Mouse (Mus musculus) midbrain, embryonic 11.5 days (tissue): ENCODE results near the gene Nckipsd. TPM values are rescaled to one million over a fixed set of nuclear protein-coding genes. Genes with fewer than 3 reads are reported as not detected.
A peak's percentile ranks its signal among the peaks of the same experiment; 100 is the strongest.

ENCODE experiments used
- ATAC-seq: fragments of 200-750 bp; cut with Nextera tagmentation; 2 replicates; pipeline ENCODE4 v1.8.0; 2017; ENCODE audit warnings: moderate TSS enrichment, moderate library complexity; ENCODE audit not compliant: low FRiP score
- DNase-seq: peaks from one replicate; pipeline ENCODE4 v3.0.0; 2015; ENCODE audit warnings: low spot score; ENCODE audit errors: missing footprints
- H3K27ac ChIP-seq: fragments of 300-500 bp; sonication (generic); 2 replicates; pipeline ENCODE4 v1.5.1; 2014; ENCODE audit warnings: low read depth, low read length
- H3K27me3 ChIP-seq: fragments of 300-500 bp; sonication (generic); 2 replicates; pipeline ENCODE4 v1.6.1; 2014; ENCODE audit warnings: mild to moderate bottlenecking, low read length, moderate library complexity, mixed read lengths; ENCODE audit not compliant: control insufficient read depth, insufficient read depth
- H3K36me3 ChIP-seq: fragments of 300-500 bp; sonication (generic); 2 replicates; pipeline ENCODE4 v1.6.1; 2014; ENCODE audit warnings: mild to moderate bottlenecking, low read length, moderate library complexity, mixed read lengths; ENCODE audit not compliant: control insufficient read depth, insufficient read depth
- H3K4me1 ChIP-seq: fragments of 300-500 bp; sonication (generic); 2 replicates; pipeline ENCODE4 v1.6.1; 2014; ENCODE audit warnings: low read length; ENCODE audit not compliant: control insufficient read depth, insufficient read depth
- H3K4me2 ChIP-seq: fragments of 300-500 bp; sonication (generic); 2 replicates; pipeline ENCODE4 v1.6.1; 2014; ENCODE audit warnings: mild to moderate bottlenecking, moderate library complexity
- H3K4me3 ChIP-seq: fragments of 300-500 bp; sonication (generic); 2 replicates; pipeline ENCODE4 v1.5.1; 2014; ENCODE audit warnings: low read depth, low read length
- H3K9ac ChIP-seq: fragments of 300-500 bp; sonication (generic); 2 replicates; pipeline ENCODE4 v1.6.1; 2014; ENCODE audit warnings: low read length
- H3K9me3 ChIP-seq: fragments of 300-500 bp; sonication (generic); 2 replicates; pipeline ENCODE4 v1.6.1; 2016; ENCODE audit warnings: low read length; ENCODE audit not compliant: control insufficient read depth
- WGBS: fragments of 180-500 bp; shearing (Covaris S2); extraction: QIAGEN DNeasy Blood & Tissue Kit; methylation state at CpG from one replicate; pipeline ENCODE4 v1.1.7; 2014; 5-methylcytosine and 5-hydroxymethylcytosine counted together
- polyA plus RNA-seq: library from polyadenylated mRNA; unstranded; fragments of >200 nt; fragmentation: Nextera tagmentation; extraction: Ambion mirVana; gene quantifications from 2 replicates; pipeline ENCODE4 v1.2.1, GENCODE M21; 2014

The Nckipsd gene
- polyA plus RNA-seq, 1 experiment from 2014 or later: 8.3 TPM

DNA sequence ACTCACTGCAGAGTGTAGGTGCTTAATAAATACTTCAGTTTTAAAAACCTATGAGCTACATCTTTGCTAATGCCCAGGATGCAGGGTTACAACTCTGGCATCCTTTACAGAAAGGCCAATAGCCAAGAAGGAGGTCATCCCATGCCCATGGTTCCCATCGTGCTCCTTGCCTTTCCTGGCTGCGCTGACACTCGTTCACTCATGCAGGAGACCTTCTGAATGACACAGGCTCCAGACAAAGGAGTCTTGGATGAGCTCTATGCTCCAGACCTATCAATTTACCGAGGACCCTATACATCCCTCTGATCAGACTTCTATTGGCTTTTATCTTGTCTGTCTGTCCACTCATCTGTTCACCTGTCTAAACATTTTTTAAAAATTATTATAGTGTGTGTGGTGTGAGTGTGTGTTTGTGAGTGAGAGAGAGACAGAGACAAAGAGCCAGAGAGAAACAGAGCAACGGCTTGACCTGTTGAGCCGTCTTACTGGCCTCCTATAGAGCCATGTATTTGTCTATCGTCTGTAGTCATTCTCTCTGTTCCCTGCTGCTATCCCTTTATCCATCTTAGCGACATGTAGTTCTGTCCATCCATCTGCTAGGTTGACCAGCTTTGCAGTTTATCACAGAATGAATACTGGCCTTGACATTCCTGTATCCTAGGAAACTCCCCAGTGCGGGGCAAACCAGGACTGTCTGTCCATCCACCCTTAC is 25.2 kb upstream of the Nckipsd start:
- 19% methylated on average over 9 of the region's 9 CpGs for WGBS
- no peaks in the 10 kb centered on the region for H3K9me3 ChIP-seq
- peak; percentile 88 for DNase-seq

DNA sequence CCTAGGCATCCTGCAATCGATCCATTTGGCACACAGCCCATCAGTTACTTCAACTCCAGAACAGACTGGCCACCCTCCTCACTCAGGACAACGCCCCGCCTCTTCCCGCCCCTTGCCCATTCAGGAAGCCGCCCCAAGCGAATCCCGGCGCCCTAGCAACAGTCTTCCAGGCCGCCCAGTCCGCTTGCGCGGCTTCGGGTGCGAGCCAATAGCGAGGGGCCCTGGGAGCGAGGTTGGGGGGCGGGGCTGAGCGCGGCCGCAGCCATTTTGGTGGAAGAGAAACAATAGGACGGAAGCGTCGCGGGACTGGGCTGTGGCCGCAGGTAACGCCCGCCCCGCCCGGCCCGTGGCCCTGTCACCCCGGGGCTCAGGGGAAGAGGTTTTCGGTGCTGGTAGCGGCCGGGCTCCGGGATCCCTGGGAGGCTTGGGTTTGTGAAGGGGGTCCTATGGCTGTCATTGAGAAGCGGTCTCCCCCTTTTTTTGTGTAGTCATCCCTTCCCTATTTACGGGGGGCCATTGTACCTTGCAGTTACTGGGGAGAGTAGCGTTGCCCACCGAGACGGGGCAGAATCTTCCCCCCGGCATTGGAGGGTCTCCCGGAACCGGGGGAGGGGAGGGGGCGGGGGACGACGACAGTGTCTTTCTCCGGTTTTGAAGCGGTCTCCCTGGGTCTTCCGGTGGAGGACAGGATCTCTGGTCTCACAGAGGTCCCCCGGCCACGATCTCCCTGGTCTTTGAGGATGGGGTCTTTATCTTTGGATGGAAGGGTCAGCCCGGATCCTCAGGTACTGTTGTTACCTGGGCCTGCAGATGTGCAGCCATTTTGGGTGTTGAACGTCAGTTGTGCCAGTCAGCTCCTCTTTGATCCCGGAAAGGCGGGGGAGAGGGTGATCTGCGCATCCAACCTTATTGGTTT is 24.4 kb upstream of the Nckipsd start, which contains the start of gene Ip6k2:
Gene Ip6k2, plus strand, starts transcription at position 249 of the 916 bp plus-strand sequence.
- Histone ChIP-seq H3K27me3 (no peaks in the 10 kb centered on the region), H3K4me2 (peak within 1 kb of the TSS; percentile 55), H3K27ac (peak within 1 kb of the TSS; percentile 92), H3K4me1 (peaks cover 40% of the 10 kb centered on the region), H3K9ac (peak within 1 kb of the TSS; percentile 98), H3K9me3 (no peaks in the 10 kb centered on the region), H3K4me3 (peak within 1 kb of the TSS; percentile 93), H3K36me3 (no peaks in the 10 kb centered on the region)
- WGBS: under 1% methylated on average over 55 of the region's 56 CpGs
- DNase-seq (peak; percentile 99), ATAC-seq (peak; percentile 98)

More for the DNA sequence above, 25.2 kb upstream of the Nckipsd start:
- no peaks in the 10 kb centered on the region for H3K27me3 ChIP-seq
- H3K36me3 ChIP-seq: no peaks in the 10 kb centered on the region
- no peak for ATAC-seq
- H3K27ac ChIP-seq: peak overlapping the region; percentile 73
- H3K4me3 ChIP-seq: peak overlapping the region; percentile 93
- H3K4me1 ChIP-seq: peaks cover 34% of the 10 kb centered on the region
- H3K4me2 ChIP-seq: peak overlapping the region; percentile 55
- H3K9ac ChIP-seq: peak overlapping the region; percentile 98

DNA sequence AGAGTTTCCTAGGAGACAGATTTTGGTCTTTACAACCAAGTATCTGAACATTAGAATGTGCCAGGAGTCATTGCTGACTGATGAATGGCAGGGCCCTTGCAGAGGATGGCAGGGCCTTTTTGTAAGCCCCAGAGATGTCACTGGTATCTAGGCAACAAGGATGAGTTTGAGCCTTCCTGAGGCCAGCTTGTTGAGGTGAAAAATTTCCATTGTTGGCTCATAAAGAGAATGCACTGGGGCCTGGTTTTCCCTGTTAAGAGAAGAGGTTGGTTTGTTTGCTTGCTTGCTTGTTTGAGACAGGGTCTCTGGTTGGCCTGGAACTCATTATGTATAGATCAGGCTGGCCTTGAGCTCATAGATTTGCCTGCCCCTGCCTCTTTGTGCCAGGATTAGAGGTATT is 22.8 kb upstream of the Nckipsd start:
- ATAC-seq: no peak

DNA sequence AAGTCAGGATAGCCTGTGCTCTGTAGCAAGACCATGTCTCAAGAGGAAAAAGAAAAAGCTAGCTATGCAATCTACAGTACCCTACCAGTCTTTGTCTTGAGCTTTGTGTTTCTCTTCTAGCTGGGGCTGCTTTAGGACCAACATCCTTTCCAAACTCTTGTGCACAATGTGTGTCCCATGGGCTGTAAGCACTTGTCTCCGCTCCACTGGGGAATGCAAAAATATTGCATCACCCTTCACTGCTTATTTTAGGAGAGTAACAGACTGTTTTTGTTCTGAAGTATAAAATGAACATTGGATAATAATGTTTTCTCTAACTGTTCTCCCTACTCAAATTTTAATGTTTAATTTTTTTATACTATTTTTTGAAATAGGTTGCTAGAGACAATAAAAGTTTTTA is 21.7 kb upstream of the Nckipsd start:
- Histone ChIP-seq H3K9me3 (no peaks in the 10 kb centered on the region), H3K4me1 (peaks cover 41% of the 10 kb centered on the region), H3K36me3 (no peaks in the 10 kb centered on the region), H3K4me3 (no peak overlapping the region), H3K4me2 (peak overlapping the region; percentile 46), H3K9ac (no peak overlapping the region), H3K27me3 (no peaks in the 10 kb centered on the region), H3K27ac (no peak overlapping the region)
- ATAC-seq (no peak), DNase-seq (no peak)
- WGBS: 96% methylated on average over 1 of the region's 1 CpGs

More for the DNA sequence above, 22.8 kb upstream of the Nckipsd start:
- Histone ChIP-seq H3K4me2 (peak overlapping the region; percentile 46), H3K4me1 (peaks cover 41% of the 10 kb centered on the region), H3K4me3 (peak overlapping the region; percentile 93), H3K9me3 (no peaks in the 10 kb centered on the region), H3K27me3 (no peaks in the 10 kb centered on the region), H3K27ac (no peak overlapping the region), H3K36me3 (no peaks in the 10 kb centered on the region), H3K9ac (peak overlapping the region; percentile 32; the same call in 1 of the 2 replicates)
- peak; percentile 92 for DNase-seq

DNA sequence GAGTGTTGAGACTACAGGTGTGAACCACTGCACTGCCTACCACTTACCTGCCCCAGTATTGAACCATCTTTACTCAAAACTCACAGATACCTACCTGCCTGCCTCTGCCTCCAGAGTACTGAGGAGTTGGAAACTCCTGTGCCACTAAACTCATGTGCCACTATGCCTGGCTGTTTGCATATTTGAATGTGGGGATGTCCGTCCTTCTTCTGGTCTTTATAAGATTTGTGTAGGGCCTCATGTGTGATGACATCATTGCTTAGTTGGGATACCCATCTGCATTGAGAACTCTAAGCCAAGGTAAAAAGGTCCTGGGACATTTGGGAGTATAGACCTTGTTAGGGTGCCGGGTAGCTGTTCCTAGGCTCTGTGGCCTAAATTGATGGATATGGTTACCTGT is 21.1 kb upstream of the Nckipsd start:
- Histone ChIP-seq H3K4me2 (no peak overlapping the region), H3K4me1 (peaks cover 43% of the 10 kb centered on the region), H3K36me3 (no peaks in the 10 kb centered on the region), H3K4me3 (no peak overlapping the region), H3K9ac (no peak overlapping the region), H3K27ac (no peak overlapping the region), H3K27me3 (no peaks in the 10 kb centered on the region), H3K9me3 (no peaks in the 10 kb centered on the region)
- no peak for ATAC-seq
- no peak for DNase-seq
- 93% methylated on average over 2 of the region's 2 CpGs for WGBS

DNA sequence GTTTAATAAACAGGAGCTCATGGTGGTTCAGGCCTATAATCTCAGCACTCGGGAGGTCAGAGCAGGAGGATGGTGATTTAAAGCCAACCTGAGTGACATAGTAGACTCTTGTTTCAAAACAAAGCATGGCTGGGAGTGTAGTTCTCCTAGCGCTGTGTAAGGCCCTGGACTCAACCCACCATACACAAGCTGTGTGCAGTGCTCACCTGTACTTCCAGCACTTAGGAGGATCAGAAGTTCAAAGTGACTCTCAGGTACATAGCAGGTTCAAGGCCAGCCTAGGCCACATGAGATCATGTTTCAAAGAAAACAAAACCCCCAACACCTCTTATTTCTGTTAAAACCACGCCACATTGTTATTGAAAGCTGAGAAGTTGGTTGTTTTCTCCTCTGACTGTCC is 19.5 kb upstream of the Nckipsd start:
- Histone ChIP-seq H3K36me3 (no peaks in the 10 kb centered on the region), H3K4me2 (no peak overlapping the region), H3K4me1 (peaks cover 39% of the 10 kb centered on the region), H3K27ac (no peak overlapping the region), H3K4me3 (no peak overlapping the region), H3K27me3 (no peaks in the 10 kb centered on the region), H3K9ac (no peak overlapping the region), H3K9me3 (no peaks in the 10 kb centered on the region)
- DNase-seq (no peak), ATAC-seq (no peak)
- WGBS: 78% methylated on average over 3 of the region's 3 CpGs

DNA sequence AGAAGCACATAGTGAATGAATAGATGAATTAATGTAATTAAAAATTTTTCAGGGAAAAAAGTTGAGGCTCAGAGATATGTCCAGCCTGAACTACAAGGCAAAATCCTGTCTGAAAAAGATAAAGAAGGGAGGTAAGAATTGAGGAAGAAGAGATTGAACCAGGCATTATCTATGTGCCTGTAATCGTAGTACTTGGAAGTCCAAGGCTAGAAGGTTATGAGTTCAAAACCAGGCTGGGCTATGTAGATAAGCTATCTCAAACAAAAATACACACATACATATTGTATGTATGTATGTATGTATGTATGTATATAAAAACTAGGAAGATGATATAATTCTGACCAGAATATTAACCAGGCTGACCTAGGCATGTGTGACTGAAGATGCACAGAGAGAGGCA is 15.9 kb upstream of the Nckipsd start:
- H3K4me2 ChIP-seq: no peak overlapping the region
- H3K27me3 ChIP-seq: no peaks in the 10 kb centered on the region
- no peak overlapping the region for H3K4me3 ChIP-seq
- 90% methylated on average over 1 of the region's 1 CpGs for WGBS
- H3K36me3 ChIP-seq: peaks cover 8% of the 10 kb centered on the region
- DNase-seq (no peak), ATAC-seq (no peak)
- H3K27ac ChIP-seq: no peak overlapping the region
- H3K9ac ChIP-seq: no peak overlapping the region
- H3K4me1 ChIP-seq: peaks cover 35% of the 10 kb centered on the region
- H3K9me3 ChIP-seq: no peaks in the 10 kb centered on the region

DNA sequence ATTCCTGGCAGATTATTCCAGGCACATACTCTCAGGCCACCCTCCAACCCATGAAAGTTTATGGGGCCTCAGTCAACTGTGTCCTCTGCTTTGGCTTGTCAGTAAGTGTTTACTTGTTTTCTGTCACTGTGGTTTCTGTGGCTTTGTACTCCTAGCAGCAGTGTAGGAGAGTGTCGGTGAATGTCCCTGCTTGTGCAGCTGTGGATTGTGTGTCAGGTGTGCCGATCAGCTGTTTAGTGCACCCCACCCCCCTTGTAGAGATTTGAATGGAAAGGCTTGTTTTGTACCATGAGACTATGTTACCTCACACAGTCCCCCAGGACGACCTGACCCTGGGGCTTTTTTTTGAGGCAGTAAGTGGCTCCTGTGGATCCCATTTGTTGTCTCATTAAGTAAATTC is 15.4 kb upstream of the Nckipsd start:
- 60% methylated on average over 3 of the region's 3 CpGs for WGBS
- no peak overlapping the region for H3K9ac ChIP-seq

DNA sequence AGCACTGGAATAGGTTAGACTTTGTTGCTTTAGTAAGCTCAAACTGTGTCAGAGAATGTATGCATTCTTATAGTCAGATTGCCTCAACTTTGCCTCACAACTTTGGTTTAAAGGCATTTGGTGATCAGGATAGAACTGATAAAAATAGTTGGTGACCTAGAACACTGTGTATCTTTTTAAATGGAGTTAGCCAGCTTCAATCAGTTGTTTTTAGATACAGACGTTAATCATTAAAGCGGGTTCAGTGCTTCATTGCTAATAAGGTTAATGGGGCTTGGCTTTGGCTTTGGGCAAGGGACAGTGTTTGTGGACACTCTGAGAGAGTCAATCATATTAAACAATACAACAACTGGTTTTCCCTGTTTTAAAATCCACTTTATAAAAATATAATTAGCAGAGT is 12.9 kb upstream of the Nckipsd start:
- Histone ChIP-seq H3K9ac (no peak overlapping the region), H3K27me3 (no peaks in the 10 kb centered on the region), H3K27ac (no peak overlapping the region), H3K4me3 (no peak overlapping the region), H3K4me1 (peaks cover 21% of the 10 kb centered on the region), H3K4me2 (no peak overlapping the region), H3K9me3 (no peaks in the 10 kb centered on the region), H3K36me3 (peaks cover 19% of the 10 kb centered on the region)
- no peak for ATAC-seq
- WGBS: 73% methylated on average over 2 of the region's 2 CpGs
- DNase-seq: no peak

More for the DNA sequence above, 15.4 kb upstream of the Nckipsd start:
- Histone ChIP-seq H3K4me3 (no peak overlapping the region), H3K36me3 (peaks cover 8% of the 10 kb centered on the region), H3K4me2 (no peak overlapping the region), H3K27me3 (no peaks in the 10 kb centered on the region), H3K27ac (no peak overlapping the region), H3K4me1 (peaks cover 31% of the 10 kb centered on the region), H3K9me3 (no peaks in the 10 kb centered on the region)
- ATAC-seq (no peak), DNase-seq (no peak)
